In genomic region chr6:8509551-8509950, GRCm38 (mm10) we compare ENCODE assay signal across 8 mouse cellular contexts. TPM values are rescaled to one million over a fixed set of nuclear protein-coding genes. Genes with fewer than 3 reads are reported as not detected.
DNase-seq lines count a peak whose midpoint lies in the region; ATAC-seq and TF ChIP-seq lines count a peak whose summit lies in the region.

Gene Glcci1, plus strand, starts transcription at chr6:8509600.

- peak within 1 kb of the TSS; percentile 93 for H3K4me3 ChIP-seq in embryonic facial prominence, embryonic 12.5 days
- H3K4me3 ChIP-seq in heart, embryonic 14.5 days (ENCODE audit: control insufficient read depth in 1 of 2, insufficient read depth in 1 of 2, low read depth in 1 of 2, low read length in 2 of 2): peak within 1 kb of the TSS; percentile 59 to 81
- H3K4me3 ChIP-seq in lung, embryonic 14.5 days (ENCODE audit: low read depth, low read length): peak within 1 kb of the TSS; percentile 92
- H3K4me3 ChIP-seq in neural tube, embryonic 15.5 days (replicated peaks): peak within 1 kb of the TSS; percentile 96

- peak within 1 kb of the TSS; percentile 98 for H3K9ac ChIP-seq in embryonic facial prominence, embryonic 12.5 days
- H3K9ac ChIP-seq in heart, embryonic 14.5 days (ENCODE audit: low read length): peak within 1 kb of the TSS; percentile 88
- H3K9ac ChIP-seq in lung, embryonic 14.5 days: peak within 1 kb of the TSS; percentile 93
- H3K9ac ChIP-seq in neural tube, embryonic 15.5 days (replicated peaks): peak within 1 kb of the TSS; percentile 98

- DNase-seq in B cell, adult 2 months: peak; percentile 79 to 81
- peak; percentile 84 for DNase-seq in NIH3T3 (ENCODE audit: low read depth)
- peak in 1 of 2 experiments; percentile 29 for DNase-seq in layer of hippocampus, adult 8-10 months (ENCODE audit: low spot score in 2 of 2)
- DNase-seq in lung, embryonic 14.5 days: peak; percentile 83
- peak; percentile 75 to 81 for DNase-seq in thymus, postnatal 10 days (ENCODE audit: low spot score in 2 of 2)

- 0% methylated on average over 2 of the region's 69 CpGs for WGBS in embryonic facial prominence, embryonic 12.5 days
- WGBS in heart, embryonic 14.5 days: under 1% methylated on average over 28 of the region's 69 CpGs
- under 1% methylated on average over 54 of the region's 69 CpGs for WGBS in lung, embryonic 14.5 days
- under 1% methylated on average over 44 of the region's 69 CpGs for WGBS in neural tube, embryonic 15.5 days

- no peaks in the 10 kb centered on the region for H3K9me3 ChIP-seq in embryonic facial prominence, embryonic 12.5 days
- no peaks in the 10 kb centered on the region for H3K9me3 ChIP-seq in heart, embryonic 14.5 days (ENCODE audit: control insufficient read depth, low read length)
- no peaks in the 10 kb centered on the region for H3K9me3 ChIP-seq in lung, embryonic 14.5 days (ENCODE audit: low read depth, low read length)
- no peaks in the 10 kb centered on the region for H3K9me3 ChIP-seq in neural tube, embryonic 15.5 days (replicated peaks)

- H3K27me3 ChIP-seq in embryonic facial prominence, embryonic 12.5 days: no peaks in the 10 kb centered on the region
- no peaks in the 10 kb centered on the region for H3K27me3 ChIP-seq in heart, embryonic 14.5 days (ENCODE audit: control insufficient read depth, insufficient read depth, low read length)
- H3K27me3 ChIP-seq in lung, embryonic 14.5 days (ENCODE audit: insufficient read depth, low read length): no peaks in the 10 kb centered on the region
- no peaks in the 10 kb centered on the region for H3K27me3 ChIP-seq in neural tube, embryonic 15.5 days (replicated peaks)

- peak within 1 kb of the TSS; percentile 56 for H3K4me2 ChIP-seq in embryonic facial prominence, embryonic 12.5 days (replicated peaks)
- peak within 1 kb of the TSS; percentile 72 for H3K4me2 ChIP-seq in heart, embryonic 14.5 days (ENCODE audit: low read length)
- peak within 1 kb of the TSS; percentile 73 for H3K4me2 ChIP-seq in lung, embryonic 14.5 days
- H3K4me2 ChIP-seq in neural tube, embryonic 15.5 days: peak within 1 kb of the TSS; percentile 71

- ATAC-seq in embryonic facial prominence, embryonic 12.5 days (ENCODE audit: insufficient number of reproducible peaks, insufficient read depth, low FRiP score, low TSS enrichment): peak; percentile 73
- peak; percentile 85 for ATAC-seq in heart, embryonic 14.5 days (ENCODE audit: insufficient number of reproducible peaks, insufficient read depth, low FRiP score, low read depth)
- ATAC-seq in lung, embryonic 14.5 days (ENCODE audit: insufficient read depth): peak; percentile 81
- peak; percentile 90 for ATAC-seq in neural tube, embryonic 15.5 days (ENCODE audit: low FRiP score)

- no peaks in the 10 kb centered on the region for H3K36me3 ChIP-seq in embryonic facial prominence, embryonic 12.5 days
- no peaks in the 10 kb centered on the region for H3K36me3 ChIP-seq in heart, embryonic 14.5 days (ENCODE audit: control insufficient read depth, insufficient read depth, low read length)
- H3K36me3 ChIP-seq in lung, embryonic 14.5 days (ENCODE audit: insufficient read depth): no peaks in the 10 kb centered on the region
- H3K36me3 ChIP-seq in neural tube, embryonic 15.5 days: no peaks in the 10 kb centered on the region

- peak within 1 kb of the TSS; percentile 98 for H3K27ac ChIP-seq in embryonic facial prominence, embryonic 12.5 days
- H3K27ac ChIP-seq in heart, embryonic 14.5 days (replicated peaks in 1 of 2; ENCODE audit: control insufficient read depth in 1 of 2, insufficient read depth in 1 of 2, low read depth in 2 of 2, low read length in 2 of 2): peak within 1 kb of the TSS; percentile 85 to 98
- H3K27ac ChIP-seq in lung, embryonic 14.5 days (ENCODE audit: low read depth): peak within 1 kb of the TSS; percentile 99
- peak within 1 kb of the TSS; percentile 100 for H3K27ac ChIP-seq in neural tube, embryonic 15.5 days (replicated peaks)

- no peak for TF ChIP-seq CTCF in lung, embryonic 14.5 days (IDR thresholded peaks at IDR 0.05; ENCODE audit: low read depth)

- H3K4me1 ChIP-seq in embryonic facial prominence, embryonic 12.5 days: peaks cover 17% of the 10 kb centered on the region
- peaks cover 0 to 15% of the 10 kb centered on the region in 2 experiments; a peak in 3 of 4 replicates for H3K4me1 ChIP-seq in heart, embryonic 14.5 days (ENCODE audit: control insufficient read depth in 2 of 2, insufficient read depth in 2 of 2, low read length in 2 of 2)
- 0 out of 2 replicates have a peak, but pooled peaks cover 7% of the 10 kb centered on the region for H3K4me1 ChIP-seq in lung, embryonic 14.5 days (ENCODE audit: insufficient read depth)
- H3K4me1 ChIP-seq in neural tube, embryonic 15.5 days: peaks cover 30% of the 10 kb centered on the region

RNA-seq across cellular contexts. Expression of gene Glcci1, which starts in this region (rescaled TPM):
- polyA plus RNA-seq in embryonic facial prominence, embryonic 12.5 days (2016; fragmentation: Nextera tagmentation; extraction: Ambion mirVana): 14.5 and 15.9 TPM in 2 replicates
- polyA plus RNA-seq in heart, embryonic 14.5 days (2014; fragmentation: Nextera tagmentation; extraction: Ambion mirVana): 6.8 and 9.4 TPM in 2 replicates
- total RNA-seq in layer of hippocampus, adult 8-10 months (2022): 100 to 1,000 TPM in 1 of 4 experiments, 10 to 100 TPM in 3; 86.4 to 114 (median 93.2) TPM
- polyA plus RNA-seq in lung, embryonic 14.5 days (2014; fragmentation: Nextera tagmentation; extraction: Ambion mirVana): 19.2 and 19.4 TPM in 2 replicates
- 7.2 and 7.3 TPM in 2 replicates for polyA plus RNA-seq in neural tube, embryonic 15.5 days (2015; fragmentation: Nextera tagmentation; extraction: Ambion mirVana)
